In the genomic region with DNA sequence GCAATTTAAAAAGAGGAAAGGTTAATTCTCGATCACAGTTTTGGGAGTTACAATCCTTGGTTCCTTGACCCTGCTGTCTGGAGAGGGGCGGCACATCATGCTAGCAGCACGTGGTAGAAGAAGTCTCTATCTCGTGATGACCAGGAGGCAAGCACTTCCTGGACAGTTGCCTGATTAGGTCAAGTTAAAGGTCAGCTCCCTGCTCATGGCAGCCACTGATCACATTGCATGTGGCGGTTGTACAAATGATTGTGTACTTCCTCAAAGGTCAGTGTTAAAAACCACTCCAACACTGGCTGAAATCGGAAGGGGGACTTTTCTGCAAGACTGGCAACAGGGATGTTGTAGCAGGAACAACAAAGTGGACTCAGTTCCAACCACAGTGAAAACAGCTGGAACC, we compare ENCODE assay signal across 10 mouse cellular contexts.
DNase-seq lines count a peak whose midpoint lies in the region; ATAC-seq lines count a peak whose summit lies in the region.
"Had no signal": no experiment of that assay in that cellular context is flagged by ENCODE, and none has a peak within 500 bp of the region (broad histone marks: within the 10 kb centered on the region; RNA-seq: fewer than 3 reads in every experiment).

No protein-coding gene starts in this region.

- H3K9ac ChIP-seq in kidney, embryonic 15.5 days = no peak overlapping the region
- no peak overlapping the region for H3K9ac ChIP-seq in liver, embryonic 15.5 days

- ATAC-seq in kidney, embryonic 15.5 days (replicated peaks; ENCODE audit: low FRiP score) = no peak
- ATAC-seq in common myeloid progenitor, adult 5-6 weeks (replicated peaks; ENCODE audit: low read depth, poor library complexity, severe bottlenecking) = 0 out of 2 replicates have a peak, but pooled peaks have one; percentile 10
- peak; percentile 23; the same call in 1 of the 2 replicates for ATAC-seq in liver, embryonic 15.5 days (ENCODE audit: insufficient read depth)

- H3K4me1 ChIP-seq in kidney, embryonic 15.5 days = peaks cover 30% of the 10 kb centered on the region
- H3K4me1 ChIP-seq in liver, embryonic 15.5 days (replicated peaks) = peaks cover 19% of the 10 kb centered on the region
- peaks cover 30% of the 10 kb centered on the region for H3K4me1 ChIP-seq in hindbrain, embryonic 10.5 days (replicated peaks)

- no peaks in the 10 kb centered on the region for H3K9me3 ChIP-seq in kidney, embryonic 15.5 days (replicated peaks)
- H3K9me3 ChIP-seq in liver, embryonic 15.5 days (replicated peaks) = no peaks in the 10 kb centered on the region
- no peaks in the 10 kb centered on the region for H3K9me3 ChIP-seq in hindbrain, embryonic 10.5 days

- no peak overlapping the region for H3K4me2 ChIP-seq in kidney, embryonic 15.5 days
- H3K4me2 ChIP-seq in liver, embryonic 15.5 days = no peak overlapping the region

- H3K27me3 ChIP-seq in kidney, embryonic 15.5 days = no peaks in the 10 kb centered on the region
- no peaks in the 10 kb centered on the region for H3K27me3 ChIP-seq in liver, embryonic 15.5 days
- no peaks in the 10 kb centered on the region for H3K27me3 ChIP-seq in hindbrain, embryonic 10.5 days (ENCODE audit: insufficient read depth, poor library complexity, severe bottlenecking)

- no peak overlapping the region for H3K4me3 ChIP-seq in kidney, embryonic 15.5 days (replicated peaks)
- no peak overlapping the region for H3K4me3 ChIP-seq in liver, embryonic 15.5 days (replicated peaks)
- no peak overlapping the region for H3K4me3 ChIP-seq in hindbrain, embryonic 10.5 days

- no peaks in the 10 kb centered on the region for H3K36me3 ChIP-seq in kidney, embryonic 15.5 days
- no peaks in the 10 kb centered on the region for H3K36me3 ChIP-seq in liver, embryonic 15.5 days (replicated peaks)
- no peaks in the 10 kb centered on the region for H3K36me3 ChIP-seq in hindbrain, embryonic 10.5 days

- no peak overlapping the region; the same call in 1 of the 2 replicates for H3K27ac ChIP-seq in kidney, embryonic 15.5 days
- peak overlapping the region; percentile 79 for H3K27ac ChIP-seq in liver, embryonic 15.5 days (replicated peaks)
- H3K27ac ChIP-seq in hindbrain, embryonic 10.5 days = no peak overlapping the region; the same call in 1 of the 2 replicates

- 45% methylated on average over 6 of the region's 6 CpGs for WGBS in kidney, embryonic 15.5 days
- WGBS in liver, embryonic 15.5 days (ENCODE audit: insufficient replicate concordance) = 21% methylated on average over 6 of the region's 6 CpGs
- WGBS in hindbrain, embryonic 10.5 days = 76% methylated on average over 6 of the region's 6 CpGs

- peak; percentile 18 for DNase-seq in embryo, embryonic 10 days (ENCODE audit: low spot score)
- DNase-seq in embryo, embryonic 10.5 days (ENCODE audit: low spot score) = no peak
- peak; percentile 40 to 48 for DNase-seq in kidney, postnatal 25 days
- DNase-seq in urinary bladder, postnatal 14 days (ENCODE audit: low spot score) = no peak
- no peak for DNase-seq in hindbrain, embryonic 10.5 days (ENCODE audit: low spot score)
- DNase-seq: B cell, adult 2 months; heart, postnatal 36 days had no signal

Comparison
In these comparisons a context has a peak if more than half of its experiments do, and no peak if none do; other contexts are left out.
1. DNase-seq: peak in embryo, embryonic 10 days (single experiment) and kidney, postnatal 25 days (2 of 2); none in embryo, embryonic 10.5 days (single experiment), urinary bladder, postnatal 14 days (single experiment) and hindbrain, embryonic 10.5 days (single experiment).